Mouse (Mus musculus): Measurements from ENCODE around the gene Zfp184. TPM values are rescaled to one million over a fixed set of nuclear protein-coding genes. Genes with fewer than 3 reads are reported as not detected.

Zfp184 gene
- total RNA-seq, 2 experiments from 2014 or later = 0.80 to 1.5 TPM

DNA sequence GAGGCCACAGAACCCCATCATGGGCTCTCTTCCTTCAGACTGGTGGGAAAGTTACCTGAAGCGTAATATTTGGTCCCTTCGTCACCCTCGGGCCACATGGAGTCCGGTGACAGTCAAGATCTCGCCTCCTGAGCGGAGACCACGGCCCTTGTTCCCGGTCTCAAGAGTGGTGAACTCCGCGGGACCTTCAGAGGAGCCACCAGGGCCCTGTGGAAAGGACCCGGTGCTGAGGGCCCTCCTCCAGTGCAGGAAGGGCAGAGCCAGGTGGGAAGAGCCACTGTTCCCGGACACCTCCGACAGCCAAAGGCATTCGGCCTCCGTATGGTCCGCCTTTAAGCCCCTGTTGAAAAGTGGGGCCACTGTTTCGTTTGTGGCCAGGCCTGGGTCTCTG is 36.9 kb downstream of the Zfp184 start:
- no peak for DNase-seq (ENCODE audit: low spot score in 2 of 2)

GRCm38 (mm10) chr13:21984486-21984885 is 39.6 kb downstream of the Zfp184 start:
- DNase-seq (ENCODE audit: low spot score in 2 of 2) = no peak

DNA sequence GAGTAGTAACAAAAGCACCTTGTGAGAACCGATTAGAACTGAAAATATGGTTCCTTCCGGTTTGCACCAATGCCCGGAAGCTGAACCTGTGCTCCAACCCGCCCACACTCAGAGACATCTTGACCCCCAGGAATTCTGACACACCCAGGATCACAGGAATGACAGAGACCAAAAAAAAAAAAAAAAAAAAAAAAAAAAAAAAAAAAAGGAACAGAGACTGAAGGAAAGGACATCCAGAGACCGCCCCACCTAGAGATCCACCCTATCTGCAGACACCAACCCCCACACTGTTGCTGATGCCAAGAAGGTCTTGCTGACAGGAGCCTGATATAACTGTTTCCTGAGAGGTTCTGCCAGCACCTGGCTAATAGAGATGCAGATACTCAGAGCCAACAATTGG is 47.7 kb downstream of the Zfp184 start:
- DNase-seq (ENCODE audit: low spot score in 2 of 2) = no peak

GRCm38 (mm10) chr13:21993957-21994738 is 49.3 kb downstream of the Zfp184 start:
- DNase-seq (ENCODE audit: low spot score in 2 of 2) = no peak

- DNase-seq (ENCODE audit: low spot score in 2 of 2) = no peak
These were observed 50.0 kb downstream of the Zfp184 start for GRCm38 (mm10) chr13:21994896-21995295.

DNA sequence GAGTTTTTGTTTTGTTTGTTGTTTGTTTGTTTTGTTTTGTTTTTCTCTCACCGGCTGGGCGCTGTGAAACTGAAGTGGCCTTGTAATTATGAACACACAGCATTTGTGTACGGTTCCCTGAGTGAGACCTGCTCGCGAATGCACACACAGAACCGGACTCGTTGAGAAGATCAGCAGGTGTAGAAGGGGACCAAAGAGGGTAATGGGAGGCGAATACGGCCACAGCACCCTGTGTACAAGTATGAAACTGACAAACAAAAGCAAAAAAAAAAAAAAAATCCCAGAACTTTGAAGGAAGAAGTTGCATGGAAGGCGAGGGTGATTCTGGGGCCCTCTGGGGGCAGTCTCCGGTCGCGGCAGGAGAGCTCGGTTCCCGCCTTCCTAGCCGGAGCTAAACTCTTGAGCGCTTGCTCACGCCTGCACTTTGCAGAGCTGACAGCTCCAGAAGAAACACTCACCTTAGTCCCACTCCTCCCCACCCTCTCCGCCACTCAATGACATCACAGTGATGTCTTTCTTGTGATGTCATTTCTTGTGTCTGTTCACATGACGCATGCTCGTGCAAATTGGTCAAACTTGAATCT is 50.5 kb downstream of the Zfp184 start:
- DNase-seq (ENCODE audit: low spot score in 2 of 2) = no peak

DNA sequence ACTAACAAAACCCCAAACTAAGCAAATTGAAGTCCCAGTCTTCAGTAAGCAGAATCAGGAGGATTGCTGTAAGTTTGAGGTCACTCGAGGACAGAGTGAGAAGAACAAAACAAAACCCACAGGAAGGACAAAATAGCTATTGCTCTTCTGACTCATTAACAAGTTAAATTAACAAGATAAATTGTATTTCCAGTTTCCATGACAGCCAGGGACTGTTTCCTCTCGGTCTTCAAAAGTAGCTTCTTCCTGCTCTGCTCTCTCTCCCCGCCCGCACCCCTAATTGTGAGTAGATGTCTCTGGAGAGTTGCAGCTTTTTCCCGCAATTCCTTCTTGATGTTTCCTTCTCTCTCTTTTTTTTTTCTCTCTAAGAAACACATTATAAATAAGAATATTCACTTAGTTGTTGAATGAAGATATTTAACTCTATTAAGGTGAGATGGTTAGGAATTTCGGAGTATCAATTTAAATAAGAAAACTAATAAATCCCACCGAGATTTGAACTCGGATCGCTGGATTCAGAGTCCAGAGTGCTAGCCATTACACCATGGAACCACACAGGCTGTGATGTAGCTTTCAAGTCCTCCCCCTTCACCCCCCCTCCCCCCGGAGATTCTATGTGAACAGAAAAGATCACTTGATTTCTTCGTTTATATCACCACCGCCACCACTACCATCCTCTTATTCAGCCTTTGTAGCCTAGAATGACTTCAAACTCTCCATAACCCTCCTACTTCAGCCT is 51.4 kb downstream of the Zfp184 start:
- DNase-seq (ENCODE audit: low spot score in 2 of 2) = no peak

GRCm38 (mm10) chr13:21996840-21997185 is 51.9 kb downstream of the Zfp184 start:
- DNase-seq (ENCODE audit: low spot score in 2 of 2) = no peak

- no peak for DNase-seq (ENCODE audit: low spot score in 2 of 2)
These were observed 52.4 kb downstream of the Zfp184 start for GRCm38 (mm10) chr13:21997201-21997820.

GRCm38 (mm10) chr13:21997821-21998220 is 52.9 kb downstream of the Zfp184 start:
- no peak for DNase-seq (ENCODE audit: low spot score in 2 of 2)

DNA sequence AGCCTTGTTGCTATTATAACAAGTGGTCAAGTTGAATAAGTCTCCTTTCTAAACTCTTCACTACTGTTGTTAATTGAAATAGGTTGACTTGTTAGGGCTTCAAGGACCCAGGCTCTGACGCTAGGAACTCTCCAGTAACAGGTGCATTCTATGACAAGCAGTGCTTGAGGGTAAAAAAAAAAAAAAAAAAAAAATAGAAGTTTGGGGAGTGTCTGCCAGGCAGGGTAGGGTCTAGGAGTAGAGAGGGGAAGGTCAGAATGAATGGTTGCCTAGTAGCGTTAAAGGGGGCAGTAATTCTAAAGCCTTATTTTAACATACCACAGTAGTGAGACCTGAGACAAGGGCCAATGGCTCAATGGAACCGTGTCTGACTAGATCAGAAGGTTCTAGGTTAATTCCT is 53.5 kb downstream of the Zfp184 start:
- no peak for DNase-seq (ENCODE audit: low spot score in 2 of 2)

DNA sequence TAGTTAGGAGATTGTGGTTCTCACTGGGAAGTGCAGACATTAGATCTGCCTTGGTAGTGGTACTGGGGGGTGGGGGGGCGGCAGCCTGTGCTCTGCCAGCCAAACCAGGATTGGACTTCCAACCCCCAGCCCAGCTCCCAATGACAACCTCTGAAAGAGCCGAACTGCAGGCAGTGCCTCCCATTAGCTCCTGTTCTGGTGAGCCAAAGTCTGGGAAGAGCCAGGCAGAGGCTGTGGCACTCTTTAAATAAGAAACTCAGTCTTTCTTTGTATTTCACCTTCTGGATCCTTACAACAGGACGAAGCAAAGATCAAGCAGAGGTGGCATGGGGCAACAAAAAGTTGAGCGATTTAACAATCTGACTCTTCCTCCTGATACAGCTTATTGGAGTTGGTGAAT is 54.3 kb downstream of the Zfp184 start:
- DNase-seq (ENCODE audit: low spot score in 2 of 2) = no peak

- no peak for DNase-seq (ENCODE audit: low spot score in 2 of 2)
These were observed 56.5 kb downstream of the Zfp184 start for GRCm38 (mm10) chr13:22001346-22001745.

DNA sequence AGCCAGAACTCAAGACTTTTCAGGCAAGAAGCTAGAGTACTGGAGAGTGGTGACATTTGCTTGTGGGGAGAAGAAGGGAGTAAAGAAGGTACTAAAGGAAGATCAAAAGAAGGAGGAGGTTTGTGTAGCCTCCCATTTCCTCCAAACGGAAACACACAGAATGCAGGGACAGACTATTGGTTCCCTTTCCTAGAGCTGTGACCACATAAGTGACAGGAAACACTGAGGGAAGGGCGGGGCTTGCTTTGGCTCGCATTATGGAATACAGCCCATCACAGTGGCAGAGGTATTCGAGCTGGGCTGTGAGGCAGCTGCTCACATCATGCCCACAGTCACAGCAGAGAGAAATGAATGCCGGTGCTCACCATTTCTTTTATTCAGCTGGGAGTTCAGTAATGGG is 56.9 kb downstream of the Zfp184 start:
- no peak for DNase-seq (ENCODE audit: low spot score in 2 of 2)

DNA sequence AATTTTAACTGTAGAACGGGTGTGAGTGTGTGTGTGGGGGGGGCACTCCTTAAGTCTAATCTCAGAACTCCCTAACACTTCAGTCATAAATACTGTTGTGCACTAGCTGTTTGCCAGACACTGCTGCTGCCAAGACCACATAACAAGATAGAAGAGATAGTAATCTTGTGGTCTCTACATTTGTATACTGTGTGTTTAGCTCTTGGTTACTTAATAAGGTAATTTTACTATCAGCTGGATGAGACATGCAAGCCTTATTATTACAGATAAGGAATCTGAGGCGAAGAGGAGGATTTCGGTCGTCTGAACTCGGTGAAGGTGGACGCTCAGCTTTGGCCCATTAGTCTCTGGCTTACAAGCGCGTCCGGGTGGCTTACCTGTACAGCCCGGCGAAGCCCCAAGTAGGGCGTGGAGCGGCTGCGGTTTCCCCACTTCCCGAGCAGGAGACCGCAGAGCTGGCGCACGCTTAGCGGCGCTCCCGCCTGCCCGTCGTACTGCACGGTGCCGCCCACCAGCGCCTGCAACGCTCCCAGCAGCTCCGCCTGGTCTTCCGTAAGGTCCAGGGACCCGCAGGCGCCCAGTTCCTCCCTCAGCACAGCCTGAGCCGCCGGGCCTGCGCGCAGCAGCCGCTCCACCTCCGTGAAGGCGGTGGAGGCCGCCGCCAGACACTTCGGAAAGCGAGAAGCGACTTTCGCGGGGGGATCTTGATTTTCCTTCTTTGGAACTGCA is 60.9 kb downstream of the Zfp184 start:
- no peak for DNase-seq (ENCODE audit: low spot score in 2 of 2)

DNA sequence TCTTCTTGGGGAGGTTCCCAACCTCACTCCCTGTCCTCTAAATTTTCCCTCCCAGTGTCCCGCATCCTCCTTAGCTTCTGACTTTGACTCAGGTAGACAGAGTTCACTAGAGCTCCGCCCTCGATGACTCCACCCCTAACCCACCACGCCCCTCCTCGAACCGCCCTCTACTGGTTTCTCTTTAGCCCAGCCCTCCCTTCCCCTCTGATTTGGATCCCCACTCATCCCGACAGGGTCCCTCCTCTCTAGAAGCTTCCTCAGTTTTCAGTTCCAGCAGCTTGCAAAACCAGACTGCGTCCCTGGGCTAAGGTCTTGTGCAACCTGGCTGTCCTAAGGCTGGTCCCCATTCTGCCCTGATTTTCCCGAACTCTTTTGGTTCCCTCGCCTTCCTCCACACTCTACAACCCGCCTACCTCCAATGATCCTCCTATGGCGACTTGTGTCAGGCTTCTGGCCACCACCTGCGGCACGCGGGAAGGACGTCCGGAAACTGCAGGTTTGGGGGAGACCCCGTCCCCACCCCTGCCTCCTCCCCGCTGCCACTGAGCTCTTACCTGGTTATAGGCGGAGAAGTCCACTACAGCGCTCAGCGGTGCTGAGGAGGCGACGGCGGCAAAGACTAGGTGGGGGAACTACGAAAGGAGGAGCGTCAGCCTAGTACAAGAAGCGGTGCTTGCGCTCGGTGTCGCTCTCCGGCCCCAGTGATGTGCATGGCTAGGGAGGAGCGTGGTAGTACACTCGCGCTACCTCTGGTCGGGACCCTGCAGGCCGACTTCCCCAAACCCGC is 61.6 kb downstream of the Zfp184 start:
- DNase-seq (ENCODE audit: low spot score in 2 of 2) = peak in 1 of 2 experiments; percentile 46

DNA sequence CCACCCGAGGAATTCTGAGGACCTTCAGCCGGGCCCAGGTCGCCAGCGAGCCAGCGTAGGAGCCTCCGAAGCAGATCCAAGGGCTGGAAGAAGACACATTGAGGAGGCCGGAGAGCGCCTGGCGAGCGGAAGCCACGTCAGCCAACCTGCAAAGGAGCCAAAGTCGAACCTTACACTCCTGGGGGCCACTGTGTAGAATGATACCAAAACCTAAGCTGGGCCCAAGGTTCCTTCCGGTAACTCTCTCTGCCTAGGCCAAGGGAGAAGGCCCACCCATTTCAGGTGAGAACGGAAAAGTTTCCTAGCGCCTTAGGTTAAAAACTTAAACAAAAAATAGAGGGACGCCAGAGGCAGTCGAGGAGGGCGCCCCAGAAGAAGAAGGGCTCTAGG is 62.2 kb downstream of the Zfp184 start:
- DNase-seq (ENCODE audit: low spot score in 2 of 2) = no peak

- no peak for DNase-seq (ENCODE audit: low spot score in 2 of 2)
These were observed 63.0 kb downstream of the Zfp184 start for GRCm38 (mm10) chr13:22007872-22008271.

DNA sequence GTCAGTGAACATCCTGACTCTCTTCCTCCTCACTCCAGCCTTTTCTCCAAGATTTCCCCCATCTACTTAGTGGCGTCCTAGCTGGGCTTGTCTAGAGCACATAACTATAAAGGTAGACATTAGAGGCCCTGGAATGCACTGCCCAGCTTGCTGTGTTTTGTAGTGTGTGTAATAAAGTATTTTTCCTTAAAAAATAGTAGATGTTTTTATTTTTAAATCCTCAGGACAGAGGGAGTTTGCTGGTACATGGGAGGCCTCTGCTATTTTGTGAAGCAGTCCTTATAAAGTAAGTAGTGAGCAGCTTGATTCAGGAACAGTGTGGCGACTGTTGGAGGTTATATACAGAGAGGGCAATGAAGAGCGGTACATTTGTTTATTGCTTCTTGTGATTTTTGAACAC is 63.8 kb downstream of the Zfp184 start:
- no peak for DNase-seq (ENCODE audit: low spot score in 2 of 2)

DNA sequence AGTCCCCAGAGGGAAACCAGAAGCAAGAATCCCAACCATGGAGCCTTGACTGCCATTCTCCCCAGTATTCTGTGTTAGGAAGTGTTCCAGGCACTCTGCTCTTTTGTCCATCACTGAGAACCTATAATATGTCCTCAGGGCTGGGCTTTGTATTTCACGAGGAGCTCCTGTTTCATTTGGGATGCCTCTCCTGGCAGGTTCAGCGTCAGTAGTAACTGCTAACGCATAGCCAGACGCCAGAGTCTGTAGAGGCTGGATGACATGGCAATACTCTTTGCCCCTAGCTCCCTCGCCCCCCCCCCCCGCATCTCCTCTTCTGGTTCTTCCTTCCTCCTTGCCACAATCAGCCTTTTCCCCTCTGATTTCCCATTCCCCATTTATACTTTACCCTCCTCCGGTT is 64.7 kb downstream of the Zfp184 start, which contains the start of gene Prss16:
Gene Prss16 (minus strand): TSS at position 101 of the 400 bp plus-strand sequence.
- no peak for DNase-seq (ENCODE audit: low spot score in 2 of 2)
